Mouse (Mus musculus): ENCODE measurements around the gene Zic5. TPM values are rescaled to one million over a fixed set of nuclear protein-coding genes. Genes with fewer than 3 reads are reported as not detected.
"Not testable (repeated sequence)": the region's sequence is repeated elsewhere in the genome, so short reads cannot be mapped to it uniquely, and the experiment has no call there.

Zic5 gene
- polyA plus RNA-seq, 1 experiment from 2014 or later, result not detected

DNA sequence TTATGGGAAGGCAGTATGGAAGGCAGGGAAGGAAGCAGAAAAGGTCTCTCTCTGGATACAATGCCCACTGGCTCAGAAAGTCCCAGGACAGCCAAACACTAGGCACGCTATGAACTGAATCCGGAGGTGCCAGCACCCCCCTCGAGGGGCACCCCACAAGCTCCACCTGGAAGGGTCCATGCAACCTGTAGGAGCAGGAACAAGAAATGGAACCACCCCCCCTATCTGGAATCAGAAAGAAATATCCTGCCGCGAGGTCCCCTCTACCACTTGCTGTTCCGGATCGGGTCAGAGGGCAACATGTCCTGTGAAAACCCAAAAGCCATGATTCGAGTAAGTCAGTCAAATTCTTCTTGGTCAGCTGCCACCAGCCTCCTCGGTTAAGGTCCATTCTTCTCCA is 3.5 kb downstream of the Zic5 start:
- Histone ChIP-seq H3K36me3 (ENCODE audit: insufficient read depth, low read length) (no peaks in the 10 kb centered on the region), H3K9me3 (ENCODE audit: low read length) (no peaks in the 10 kb centered on the region), H3K27me3 (replicated peaks; ENCODE audit: insufficient read depth, low read length) (peaks cover 65% of the 10 kb centered on the region), H3K9ac (replicated peaks; ENCODE audit: low read depth) (no peak overlapping the region), H3K4me2 (replicated peaks; ENCODE audit: low read depth, low read length) (no peak overlapping the region), H3K4me3 (ENCODE audit: low read depth, low read length) (no peak overlapping the region), H3K4me1 (ENCODE audit: insufficient read depth, low read depth, low read length) (0 out of 2 replicates have a peak, but pooled peaks cover 7% of the 10 kb centered on the region), H3K27ac (ENCODE audit: low read length) (no peak overlapping the region)
- no peak for TF ChIP-seq EP300 (IDR thresholded peaks at IDR 0.05)
- no peak for TF ChIP-seq CTCF (IDR thresholded peaks at IDR 0.05)
- no peak for ATAC-seq
- no peak for DNase-seq (ENCODE audit: low spot score)
- WGBS, result 33% methylated on average over 9 of the region's 9 CpGs

GRCm38 (mm10) chr14:122461500-122461899 is 4.0 kb downstream of the Zic5 start:
- TF ChIP-seq EP300 (IDR thresholded peaks at IDR 0.05) (no peak), CTCF (IDR thresholded peaks at IDR 0.05) (no peak)
- WGBS, result 30% methylated on average over 3 of the region's 3 CpGs
- H3K9me3 ChIP-seq (ENCODE audit: low read length), result no peaks in the 10 kb centered on the region
- no peak overlapping the region for H3K4me3 ChIP-seq (ENCODE audit: low read depth, low read length)
- ATAC-seq (no peak), DNase-seq (ENCODE audit: low spot score) (no peak)
- no peak overlapping the region for H3K27ac ChIP-seq (ENCODE audit: low read length)
- 0 out of 2 replicates have a peak, but pooled peaks cover 7% of the 10 kb centered on the region for H3K4me1 ChIP-seq (ENCODE audit: insufficient read depth, low read depth, low read length)
- H3K27me3 ChIP-seq (replicated peaks; ENCODE audit: insufficient read depth, low read length), result peaks cover 61% of the 10 kb centered on the region
- H3K9ac ChIP-seq (replicated peaks; ENCODE audit: low read depth), result no peak overlapping the region
- no peak overlapping the region for H3K4me2 ChIP-seq (replicated peaks; ENCODE audit: low read depth, low read length)
- H3K36me3 ChIP-seq (ENCODE audit: insufficient read depth, low read length), result no peaks in the 10 kb centered on the region

DNA sequence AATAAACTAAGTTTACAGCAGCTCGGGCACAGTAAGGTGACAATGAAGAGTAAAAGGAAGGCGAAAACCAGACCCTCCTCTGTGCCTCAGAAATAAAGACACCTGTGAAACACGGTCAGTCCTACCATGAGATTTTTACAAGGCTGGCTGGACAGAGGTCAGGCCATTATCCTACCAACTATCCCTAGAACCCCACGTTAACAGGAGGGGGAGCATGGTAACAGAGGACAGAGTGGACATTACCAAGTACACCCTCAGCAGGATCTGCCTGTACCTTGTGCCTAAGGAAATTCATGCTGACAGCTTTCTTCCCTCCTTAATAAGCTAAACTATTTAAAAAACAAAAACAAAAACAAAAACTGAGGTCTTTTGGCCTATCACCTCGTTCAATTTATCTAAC is 5.3 kb downstream of the Zic5 start:
- whole genome bisulfite sequencing, result 45% methylated on average over 5 of the region's 5 CpGs
- H3K4me3 ChIP-seq (ENCODE audit: low read depth, low read length), result no peak overlapping the region
- H3K27me3 ChIP-seq (replicated peaks; ENCODE audit: insufficient read depth, low read length), result peaks cover 56% of the 10 kb centered on the region
- H3K9ac ChIP-seq (replicated peaks; ENCODE audit: low read depth), result no peak overlapping the region
- ATAC-seq (no peak), DNase-seq (ENCODE audit: low spot score) (no peak)
- TF ChIP-seq CTCF (IDR thresholded peaks at IDR 0.05) (no peak), EP300 (IDR thresholded peaks at IDR 0.05) (no peak)
- no peaks in the 10 kb centered on the region for H3K9me3 ChIP-seq (ENCODE audit: low read length)
- H3K4me2 ChIP-seq (replicated peaks; ENCODE audit: low read depth, low read length), result no peak overlapping the region
- H3K27ac ChIP-seq (ENCODE audit: low read length), result no peak overlapping the region
- H3K36me3 ChIP-seq (ENCODE audit: insufficient read depth, low read length), result no peaks in the 10 kb centered on the region
- 0 out of 2 replicates have a peak, but pooled peaks cover 7% of the 10 kb centered on the region for H3K4me1 ChIP-seq (ENCODE audit: insufficient read depth, low read depth, low read length)

GRCm38 (mm10) chr14:122459776-122460175 is 5.7 kb downstream of the Zic5 start:
- H3K27me3 ChIP-seq (replicated peaks; ENCODE audit: insufficient read depth, low read length), result peaks cover 56% of the 10 kb centered on the region
- WGBS, result 100% methylated on average over 1 of the region's 1 CpGs

DNA sequence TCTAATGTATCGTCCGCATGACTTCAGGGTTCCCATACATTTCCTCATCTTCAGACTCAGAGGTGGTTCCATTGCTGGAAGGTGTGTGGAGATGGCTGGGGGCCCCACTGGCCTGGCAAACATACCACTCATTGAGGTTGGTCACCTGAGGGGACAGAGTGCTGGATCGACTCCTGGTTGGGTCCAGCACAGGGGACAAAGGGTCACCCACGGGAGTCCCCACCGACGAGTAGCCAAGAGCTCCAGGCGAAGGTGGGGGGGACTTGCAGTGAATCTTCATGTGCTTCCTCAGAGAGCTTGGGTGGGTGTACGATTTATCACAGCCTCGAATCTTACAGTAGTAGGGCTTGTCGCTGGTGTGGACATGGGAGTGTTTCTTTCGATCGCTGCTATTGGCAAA is 6.1 kb downstream of the Zic5 start:
- not testable (repeated sequence) for H3K4me2 ChIP-seq (replicated peaks; ENCODE audit: low read depth, low read length); H3K4me3 ChIP-seq (ENCODE audit: low read depth, low read length); H3K27ac ChIP-seq (ENCODE audit: low read length); H3K36me3 ChIP-seq (ENCODE audit: insufficient read depth, low read length); H3K9me3 ChIP-seq (ENCODE audit: low read length); H3K9ac ChIP-seq (replicated peaks; ENCODE audit: low read depth); ATAC-seq; DNase-seq (ENCODE audit: low spot score); H3K4me1 ChIP-seq (ENCODE audit: insufficient read depth, low read depth, low read length)
- peaks cover 55% of the 10 kb centered on the region for H3K27me3 ChIP-seq (replicated peaks; ENCODE audit: insufficient read depth, low read length)
- 80% methylated on average over 2 of the region's 12 CpGs for WGBS

More at GRCm38 (mm10) chr14:122459776-122460175, 5.7 kb downstream of the Zic5 start:
- no peak for ATAC-seq
- Histone ChIP-seq H3K9ac (replicated peaks; ENCODE audit: low read depth) (no peak overlapping the region), H3K36me3 (ENCODE audit: insufficient read depth, low read length) (no peaks in the 10 kb centered on the region), H3K4me1 (ENCODE audit: insufficient read depth, low read depth, low read length) (0 out of 2 replicates have a peak, but pooled peaks cover 5% of the 10 kb centered on the region), H3K4me3 (ENCODE audit: low read depth, low read length) (no peak overlapping the region), H3K27ac (ENCODE audit: low read length) (no peak overlapping the region), H3K9me3 (ENCODE audit: low read length) (no peaks in the 10 kb centered on the region), H3K4me2 (replicated peaks; ENCODE audit: low read depth, low read length) (no peak overlapping the region)
- DNase-seq (ENCODE audit: low spot score), result no peak
- no peak for TF ChIP-seq CTCF (IDR thresholded peaks at IDR 0.05)
- TF ChIP-seq EP300 (IDR thresholded peaks at IDR 0.05), result no peak

DNA sequence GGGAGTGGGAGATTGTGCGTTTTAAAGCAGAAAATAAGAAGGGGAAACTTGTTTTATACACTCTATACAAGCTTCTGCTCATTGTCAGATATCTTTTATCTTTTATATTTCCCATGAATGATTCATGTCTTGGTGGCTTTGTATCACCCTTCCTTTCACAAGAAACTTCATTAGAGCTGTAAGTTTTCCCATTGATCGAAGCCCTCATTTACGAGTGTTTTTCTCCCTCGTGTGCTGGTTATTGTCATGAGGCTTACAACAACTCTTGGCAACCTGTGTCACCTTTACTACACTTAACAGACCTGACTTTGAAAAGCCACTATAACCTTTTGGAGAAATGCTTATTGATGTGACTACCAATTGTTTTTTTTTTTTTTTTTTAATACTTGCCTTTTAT is 9.9 kb downstream of the Zic5 start:
- TF ChIP-seq EP300 (IDR thresholded peaks at IDR 0.05) (no peak), CTCF (IDR thresholded peaks at IDR 0.05) (no peak)
- H3K9me3 ChIP-seq (ENCODE audit: low read length), result no peaks in the 10 kb centered on the region
- no peaks in the 10 kb centered on the region for H3K4me1 ChIP-seq (ENCODE audit: insufficient read depth, low read depth, low read length)
- H3K27me3 ChIP-seq (replicated peaks; ENCODE audit: insufficient read depth, low read length), result peaks cover 60% of the 10 kb centered on the region
- H3K4me3 ChIP-seq (ENCODE audit: low read depth, low read length), result no peak overlapping the region
- H3K27ac ChIP-seq (ENCODE audit: low read length), result no peak overlapping the region
- no peaks in the 10 kb centered on the region for H3K36me3 ChIP-seq (ENCODE audit: insufficient read depth, low read length)
- H3K4me2 ChIP-seq (replicated peaks; ENCODE audit: low read depth, low read length), result no peak overlapping the region
- no peak for DNase-seq (ENCODE audit: low spot score)
- no peak overlapping the region for H3K9ac ChIP-seq (replicated peaks; ENCODE audit: low read depth)
- 82% methylated on average over 4 of the region's 4 CpGs for WGBS
- ATAC-seq, result no peak
